Mouse (Mus musculus): Measurements from ENCODE around the gene Ano6. TPM values are rescaled to one million over a fixed set of nuclear protein-coding genes. Genes with fewer than 3 reads are reported as not detected.

Gene Ano6
- polyA plus RNA-seq (2015; fragmentation: Nextera tagmentation; extraction: Ambion mirVana): 35.2 and 39.6 TPM in 2 replicates

- under 1% methylated on average over 51 of the region's 51 CpGs for WGBS
- peak; percentile 96 for DNase-seq (ENCODE audit: low spot score)
- peaks cover 28% of the 10 kb centered on the region for H3K4me1 ChIP-seq (replicated peaks; ENCODE audit: insufficient read depth, low read length)
- H3K9me3 ChIP-seq (replicated peaks; ENCODE audit: low read length): 0 out of 2 replicates have a peak, but pooled peaks cover 3% of the 10 kb centered on the region
- H3K27me3 ChIP-seq (ENCODE audit: insufficient read depth, low read length): no peaks in the 10 kb centered on the region
- peak within 1 kb of the TSS; percentile 91 for H3K9ac ChIP-seq (ENCODE audit: low read depth, low read length)
- no peaks in the 10 kb centered on the region for H3K36me3 ChIP-seq (ENCODE audit: insufficient read depth, low read length)
- peak; percentile 12; the same call in 1 of the 2 replicates for TF ChIP-seq CTCF (IDR thresholded peaks at IDR 0.05; ENCODE audit: low read depth)
- H3K4me3 ChIP-seq (replicated peaks; ENCODE audit: low read depth, low read length): peak within 1 kb of the TSS; percentile 89
- H3K4me2 ChIP-seq (ENCODE audit: low read length): peak within 1 kb of the TSS; percentile 91
- peak; percentile 95 for ATAC-seq (replicated peaks; ENCODE audit: low FRiP score, low read depth)
- H3K27ac ChIP-seq: peak within 1 kb of the TSS; percentile 84
These were observed at the start of gene Ano6 for GRCm38 (mm10) chr15:95790529-95791071. Ano6 (plus strand) TSS chr15:95790843.

- no peak overlapping the region for H3K4me2 ChIP-seq (ENCODE audit: low read length)
- no peak overlapping the region for H3K9ac ChIP-seq (ENCODE audit: low read depth, low read length)
- TF ChIP-seq CTCF (IDR thresholded peaks at IDR 0.05; ENCODE audit: low read depth): no peak
- no peaks in the 10 kb centered on the region for H3K27me3 ChIP-seq (ENCODE audit: insufficient read depth, low read length)
- WGBS: 87% methylated on average over 6 of the region's 6 CpGs
- DNase-seq (ENCODE audit: low spot score): no peak
- H3K9me3 ChIP-seq (replicated peaks; ENCODE audit: low read length): no peaks in the 10 kb centered on the region
- no peak for ATAC-seq (replicated peaks; ENCODE audit: low FRiP score, low read depth)
- no peaks in the 10 kb centered on the region for H3K36me3 ChIP-seq (ENCODE audit: insufficient read depth, low read length)
- H3K4me3 ChIP-seq (replicated peaks; ENCODE audit: low read depth, low read length): no peak overlapping the region
- H3K4me1 ChIP-seq (replicated peaks; ENCODE audit: insufficient read depth, low read length): no peaks in the 10 kb centered on the region
- H3K27ac ChIP-seq: no peak overlapping the region
These were observed 47.7 kb upstream of the Ano6 start for GRCm38 (mm10) chr15:95742955-95743354.

GRCm38 (mm10) chr15:95743856-95744255, 46.8 kb upstream of the Ano6 start:
- Histone ChIP-seq H3K36me3 (ENCODE audit: insufficient read depth, low read length) (no peaks in the 10 kb centered on the region), H3K27me3 (ENCODE audit: insufficient read depth, low read length) (no peaks in the 10 kb centered on the region), H3K4me1 (replicated peaks; ENCODE audit: insufficient read depth, low read length) (no peaks in the 10 kb centered on the region), H3K9me3 (replicated peaks; ENCODE audit: low read length) (no peaks in the 10 kb centered on the region), H3K9ac (ENCODE audit: low read depth, low read length) (no peak overlapping the region), H3K4me2 (ENCODE audit: low read length) (no peak overlapping the region), H3K4me3 (replicated peaks; ENCODE audit: low read depth, low read length) (no peak overlapping the region), H3K27ac (0 out of 2 replicates have a peak overlapping the region, but pooled peaks have one; percentile 16)
- 42% methylated on average over 2 of the region's 2 CpGs for WGBS
- peak; percentile 76 for DNase-seq (ENCODE audit: low spot score)
- no peak for ATAC-seq (replicated peaks; ENCODE audit: low FRiP score, low read depth)
- no peak for TF ChIP-seq CTCF (IDR thresholded peaks at IDR 0.05; ENCODE audit: low read depth)

- Histone ChIP-seq H3K4me2 (ENCODE audit: low read length) (no peak overlapping the region), H3K9ac (ENCODE audit: low read depth, low read length) (no peak overlapping the region), H3K4me1 (replicated peaks; ENCODE audit: insufficient read depth, low read length) (no peaks in the 10 kb centered on the region), H3K36me3 (ENCODE audit: insufficient read depth, low read length) (no peaks in the 10 kb centered on the region), H3K9me3 (replicated peaks; ENCODE audit: low read length) (no peaks in the 10 kb centered on the region), H3K27me3 (ENCODE audit: insufficient read depth, low read length) (no peaks in the 10 kb centered on the region), H3K4me3 (replicated peaks; ENCODE audit: low read depth, low read length) (no peak overlapping the region), H3K27ac (no peak overlapping the region)
- 51% methylated on average over 10 of the region's 11 CpGs for WGBS
- ATAC-seq (replicated peaks; ENCODE audit: low FRiP score, low read depth) (no peak), DNase-seq (ENCODE audit: low spot score) (no peak)
- TF ChIP-seq CTCF (IDR thresholded peaks at IDR 0.05; ENCODE audit: low read depth): no peak
These were observed 45.1 kb upstream of the Ano6 start for GRCm38 (mm10) chr15:95745346-95746106.

- Histone ChIP-seq H3K27ac (no peak overlapping the region), H3K4me2 (ENCODE audit: low read length) (no peak overlapping the region), H3K9me3 (replicated peaks; ENCODE audit: low read length) (no peaks in the 10 kb centered on the region), H3K36me3 (ENCODE audit: insufficient read depth, low read length) (no peaks in the 10 kb centered on the region), H3K4me3 (replicated peaks; ENCODE audit: low read depth, low read length) (no peak overlapping the region), H3K4me1 (replicated peaks; ENCODE audit: insufficient read depth, low read length) (no peaks in the 10 kb centered on the region), H3K27me3 (ENCODE audit: insufficient read depth, low read length) (no peaks in the 10 kb centered on the region), H3K9ac (ENCODE audit: low read depth, low read length) (no peak overlapping the region)
- TF ChIP-seq CTCF (IDR thresholded peaks at IDR 0.05; ENCODE audit: low read depth): no peak
- ATAC-seq (replicated peaks; ENCODE audit: low FRiP score, low read depth) (no peak), DNase-seq (ENCODE audit: low spot score) (peak; percentile 52)
- 62% methylated on average over 5 of the region's 5 CpGs for WGBS
These were observed 44.1 kb upstream of the Ano6 start for GRCm38 (mm10) chr15:95746513-95746912.

GRCm38 (mm10) chr15:95746955-95747931, 43.4 kb upstream of the Ano6 start:
- WGBS: 72% methylated on average over 16 of the region's 16 CpGs
- H3K9me3 ChIP-seq (replicated peaks; ENCODE audit: low read length): no peaks in the 10 kb centered on the region
- no peak overlapping the region for H3K4me3 ChIP-seq (replicated peaks; ENCODE audit: low read depth, low read length)
- H3K27ac ChIP-seq: no peak overlapping the region
- no peaks in the 10 kb centered on the region for H3K27me3 ChIP-seq (ENCODE audit: insufficient read depth, low read length)
- no peak for ATAC-seq (replicated peaks; ENCODE audit: low FRiP score, low read depth)
- H3K4me2 ChIP-seq (ENCODE audit: low read length): no peak overlapping the region
- H3K4me1 ChIP-seq (replicated peaks; ENCODE audit: insufficient read depth, low read length): no peaks in the 10 kb centered on the region
- peak; percentile 40 for DNase-seq (ENCODE audit: low spot score)
- TF ChIP-seq CTCF (IDR thresholded peaks at IDR 0.05; ENCODE audit: low read depth): no peak
- H3K36me3 ChIP-seq (ENCODE audit: insufficient read depth, low read length): no peaks in the 10 kb centered on the region
- no peak overlapping the region for H3K9ac ChIP-seq (ENCODE audit: low read depth, low read length)
